Mouse (Mus musculus): ENCODE results near the gene Cldn22.

DNA sequence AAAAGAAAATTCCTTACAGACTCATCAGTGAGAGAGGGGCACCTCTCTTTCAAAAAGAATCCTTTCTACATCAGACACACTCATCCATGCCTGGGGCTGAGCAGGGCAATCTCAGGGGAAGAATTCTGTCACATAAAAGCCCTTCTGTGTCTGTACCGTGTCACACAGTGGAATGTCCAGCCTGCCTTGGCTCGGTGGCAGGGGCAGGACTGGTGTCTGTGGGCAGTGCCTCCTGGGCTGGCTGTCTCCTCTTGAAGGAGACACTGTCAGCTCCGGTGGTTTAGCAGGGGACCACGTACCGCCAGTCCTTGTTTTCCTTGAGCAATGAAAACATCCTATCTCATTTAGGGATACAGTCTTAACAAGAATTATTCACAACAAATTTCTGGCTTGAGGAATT is 1.3 kb downstream of the Cldn22 start:
- TF ChIP-seq CTCF (IDR thresholded peaks at IDR 0.05; ENCODE audit: borderline replicate concordance, insufficient read depth, low read length): no peak
- TF ChIP-seq POLR2A (IDR thresholded peaks at IDR 0.05; ENCODE audit: low read depth, low read length): no peak
